Mouse (Mus musculus) cerebellum, postnatal 14 days (tissue): Measurements from ENCODE around the gene Upf3b.
"Not testable (repeated sequence)": the region's sequence is repeated elsewhere in the genome, so short reads cannot be mapped to it uniquely, and the experiment has no call there.

ENCODE experiments used
- DNase-seq, 2 experiments: peaks; one replicate each; pipeline ENCODE4 v3.0.0; 2021; ENCODE audit warnings: mixed read lengths in 2 of 2

The Upf3b gene

DNA sequence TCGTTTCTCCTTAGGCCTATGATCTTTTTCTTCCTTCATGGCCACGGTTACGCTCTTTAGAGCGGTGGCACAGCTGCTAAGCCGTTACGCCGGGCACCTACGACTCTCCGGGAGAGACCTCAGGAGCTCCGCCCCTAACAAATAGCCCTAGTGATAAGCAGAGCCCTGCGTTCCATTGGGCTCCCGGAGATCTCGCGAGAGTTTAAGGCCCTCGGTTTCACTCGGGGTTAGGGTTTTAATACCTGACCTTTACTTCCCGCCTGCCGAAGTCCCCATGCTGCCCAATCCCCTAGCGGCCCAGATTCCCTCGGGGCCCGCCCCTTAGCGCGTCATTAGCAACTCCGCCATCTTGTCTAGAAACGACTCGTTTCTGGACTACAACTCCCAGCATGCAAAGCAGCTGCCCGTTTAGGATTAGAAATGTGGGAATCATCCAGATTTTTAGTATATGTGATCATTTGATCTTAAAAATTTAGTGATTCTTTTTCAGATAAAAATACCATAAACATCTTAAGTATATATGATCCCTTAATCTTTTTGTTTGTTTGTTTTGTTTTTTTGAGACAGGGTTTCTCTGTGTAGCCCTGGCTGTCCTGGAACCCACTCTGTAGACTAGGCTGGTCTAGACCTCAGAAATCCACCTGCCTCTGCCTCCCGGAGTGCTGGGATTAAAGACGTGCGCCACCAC is at the start of gene Upf3b:
Gene Upf3b (minus strand): TSS at position 130 of the 688 bp plus-strand sequence.
- DNase-seq = peak; percentile 91

- peak in 1 of 2 experiments; percentile 6 for DNase-seq
Observed at GRCm38 (mm10) chrX:37157839-37158238, 47.7 kb upstream of the Upf3b start.

DNA sequence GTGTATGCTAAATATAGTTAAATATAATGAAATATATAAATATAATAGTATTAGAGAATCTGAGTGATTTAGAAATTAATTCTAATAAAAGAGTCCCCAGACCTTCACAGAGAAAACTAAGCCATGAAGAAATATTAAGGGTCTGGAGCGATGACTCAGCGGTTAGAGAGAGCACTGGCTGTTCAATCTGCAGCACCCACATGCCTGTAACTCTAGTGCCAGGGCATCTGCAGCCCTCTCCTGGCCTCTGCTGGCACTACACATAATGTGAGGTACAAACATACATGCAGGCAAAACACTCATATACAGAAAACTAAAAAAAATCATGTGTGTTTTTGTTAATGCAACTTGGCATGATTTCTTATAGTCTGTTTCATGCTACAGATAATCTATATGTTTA is 34.8 kb upstream of the Upf3b start:
- DNase-seq = peak in 1 of 2 experiments; percentile 9

GRCm38 (mm10) chrX:37144498-37144897 is 34.4 kb upstream of the Upf3b start:
- not testable (repeated sequence) for DNase-seq

DNA sequence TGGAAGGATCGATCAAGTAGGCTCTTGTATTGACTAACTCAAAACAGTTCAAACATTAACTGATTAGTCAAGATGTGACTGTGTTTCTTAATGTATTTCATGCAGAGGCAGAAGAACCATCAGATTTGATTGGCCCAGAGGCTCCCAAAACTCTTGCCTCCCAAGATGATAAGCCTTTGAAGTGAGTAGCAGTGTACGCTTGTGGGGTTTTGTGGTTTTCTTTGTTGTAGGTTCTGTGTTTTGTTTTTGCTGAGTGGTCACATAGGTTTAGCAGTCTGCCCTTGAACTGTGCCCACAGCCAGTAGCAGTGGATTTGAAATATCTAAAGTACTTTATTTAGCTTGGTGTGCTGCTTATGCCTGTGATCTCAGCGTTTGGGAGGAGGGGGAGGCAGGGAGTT is 31.6 kb upstream of the Upf3b start:
- no peak for DNase-seq

GRCm38 (mm10) chrX:37126671-37127358 is 16.7 kb upstream of the Upf3b start, which contains the start of gene Nkap:
Nkap (plus strand) TSS chrX:37126795.
- peak; percentile 85 for DNase-seq

DNA sequence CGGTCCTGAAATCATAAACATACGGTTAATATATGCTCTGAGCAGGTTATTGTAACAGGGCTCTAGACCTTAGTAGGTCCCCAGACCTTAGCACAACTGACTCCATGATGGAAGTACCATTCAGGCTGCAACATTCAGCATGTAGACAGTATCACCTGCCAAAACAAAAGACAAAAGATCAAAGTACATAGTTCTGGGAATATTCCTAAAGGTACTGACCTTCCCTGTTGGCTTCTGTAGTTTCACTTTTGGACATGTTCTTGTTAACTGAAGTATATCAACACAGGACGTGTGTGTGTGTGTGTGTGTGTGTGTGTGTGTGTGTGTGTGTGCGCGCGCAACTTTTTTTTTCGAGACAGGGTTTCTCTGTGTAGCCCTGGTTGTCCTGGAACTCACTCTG is 15.4 kb upstream of the Upf3b start:
- no peak for DNase-seq

DNA sequence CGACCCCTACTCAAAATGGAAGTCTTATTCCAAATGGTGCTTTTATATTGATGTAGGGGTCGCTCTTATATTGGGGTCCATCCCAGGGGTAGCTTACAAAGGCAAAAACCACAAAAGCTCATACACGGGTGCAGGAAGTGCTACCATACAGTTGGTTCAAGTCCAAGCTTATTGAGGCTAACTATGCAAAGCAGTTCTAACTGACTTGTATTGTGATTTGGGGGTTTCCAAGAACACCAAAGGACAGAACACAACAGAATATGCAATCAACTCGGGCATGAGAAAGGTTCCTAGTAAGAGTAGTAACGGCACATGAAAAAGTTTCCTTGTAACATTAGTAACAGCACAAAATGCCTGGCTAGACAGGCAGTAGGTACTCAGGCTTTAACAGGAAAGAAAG is 10.1 kb upstream of the Upf3b start:
- DNase-seq = no peak

GRCm38 (mm10) chrX:37119585-37119984 is 9.5 kb upstream of the Upf3b start:
- no peak for DNase-seq

GRCm38 (mm10) chrX:37117085-37117484 is 7.0 kb upstream of the Upf3b start:
- DNase-seq = no peak

DNA sequence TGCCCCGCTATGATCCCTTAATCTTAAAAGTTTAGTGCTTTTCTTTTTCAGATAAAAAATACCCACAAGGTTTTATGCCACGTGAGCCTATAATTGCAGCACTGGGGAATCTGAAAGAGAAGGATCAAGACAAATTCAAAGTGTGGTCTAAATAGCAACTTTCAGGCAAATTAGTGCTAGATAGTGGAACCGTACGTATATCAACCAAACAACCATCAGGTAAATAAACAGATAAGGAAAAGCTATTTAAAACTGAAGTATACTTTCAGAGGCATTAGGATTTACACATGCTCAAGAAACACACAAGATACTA is 715 bp upstream of the Upf3b start:
- DNase-seq = no peak

GRCm38 (mm10) chrX:37109526-37110192 is 463 bp downstream of the Upf3b start:
- DNase-seq = no peak

DNA sequence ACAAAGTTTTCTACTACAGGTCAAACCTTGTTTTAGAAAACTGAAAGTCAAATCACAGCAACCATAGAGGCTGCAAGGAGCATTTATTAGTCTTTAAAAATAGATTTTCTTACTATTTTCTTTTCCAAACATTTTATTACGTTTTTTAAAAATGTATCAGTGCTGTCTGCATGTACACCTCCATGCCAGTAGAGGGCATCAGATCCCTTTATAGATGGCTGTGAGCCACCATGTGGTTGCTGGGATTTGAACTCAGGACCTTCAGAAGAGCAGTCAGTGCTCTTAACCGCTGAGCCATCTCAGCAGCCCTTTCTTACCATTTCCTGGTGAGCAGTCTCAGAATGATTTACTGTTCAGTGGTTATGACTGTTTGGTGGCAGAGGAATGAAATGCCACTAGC is 6.3 kb downstream of the Upf3b start:
- no peak for DNase-seq

GRCm38 (mm10) chrX:37098681-37099080 is 11.4 kb downstream of the Upf3b start:
- no peak for DNase-seq

DNA sequence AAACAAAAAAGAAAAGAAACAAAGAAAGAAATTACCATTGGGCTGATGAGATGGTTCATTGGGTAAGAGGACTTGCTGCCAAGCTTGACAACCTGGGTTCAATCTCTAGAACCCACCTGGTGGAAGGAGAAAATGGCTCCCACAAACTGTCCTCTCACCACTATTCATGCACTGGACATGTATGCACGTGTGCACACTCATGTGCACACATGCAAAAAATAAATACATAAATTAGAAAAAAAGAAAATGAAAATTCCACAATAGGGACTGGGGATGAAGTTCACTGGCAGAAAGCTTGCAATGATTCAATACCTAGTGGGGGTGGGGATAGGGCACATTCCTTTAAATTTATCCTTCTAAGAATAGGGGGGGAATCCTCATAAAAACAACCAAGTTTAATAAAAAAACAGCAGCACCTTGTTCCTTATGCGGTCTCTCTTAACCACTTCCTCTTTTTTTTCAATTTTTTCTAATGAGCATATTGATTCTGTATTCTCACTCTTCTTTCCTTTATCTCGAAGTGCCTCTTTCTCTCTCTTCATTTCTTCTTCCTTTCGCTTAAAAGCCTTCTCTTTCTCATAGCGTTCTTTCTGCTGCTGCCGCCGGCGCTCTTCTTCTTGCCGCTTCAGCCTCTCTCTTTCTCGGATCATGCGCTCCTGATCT is 14.9 kb downstream of the Upf3b start:
- DNase-seq = no peak

- no peak for DNase-seq
Observed at GRCm38 (mm10) chrX:37091457-37091856, 18.7 kb downstream of the Upf3b start.

GRCm38 (mm10) chrX:37088778-37089177 is 21.3 kb downstream of the Upf3b start:
- no peak for DNase-seq

- DNase-seq = peak in 1 of 2 experiments; percentile 10
Observed at GRCm38 (mm10) chrX:37085665-37086064, 24.5 kb downstream of the Upf3b start.

DNA sequence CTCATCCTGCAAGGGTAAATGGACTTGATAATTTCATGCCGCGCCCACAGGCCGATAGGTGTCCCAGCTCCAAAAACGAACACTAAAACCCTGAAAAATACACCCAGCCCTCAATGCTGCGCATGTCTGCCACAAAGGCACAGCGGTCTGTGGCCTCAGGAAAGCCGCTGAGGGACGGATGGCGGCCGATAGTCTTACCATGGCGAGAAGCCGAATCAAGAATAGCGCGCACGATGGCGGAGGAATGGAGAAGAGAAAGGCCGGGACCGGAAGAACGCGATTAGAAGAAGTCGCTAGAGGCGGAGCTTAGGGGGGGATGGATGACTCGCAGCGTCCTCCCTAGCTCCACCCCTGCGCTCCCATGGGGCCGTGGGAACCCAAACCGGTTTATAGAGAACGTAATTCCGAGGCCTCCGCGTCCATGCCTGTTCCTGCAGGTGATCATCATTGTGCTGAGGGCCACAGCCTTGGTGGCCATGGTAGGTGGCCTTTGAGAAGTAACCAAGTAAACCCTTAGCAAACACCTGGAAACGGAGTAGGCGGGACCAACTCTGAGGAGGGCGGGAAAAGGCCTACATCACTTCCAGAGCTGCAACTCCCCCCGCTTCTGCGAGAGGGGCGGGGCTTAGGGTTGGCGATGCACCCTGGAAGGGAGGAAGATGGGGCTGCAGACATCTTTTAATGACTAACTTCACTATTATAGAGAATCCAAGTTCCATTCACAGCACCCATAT is 25.0 kb downstream of the Upf3b start, which contains the start of gene Rpl39:
Gene Rpl39 (minus strand): TSS at position 476 of the 734 bp plus-strand sequence.
- DNase-seq = peak; percentile 87 to 88

DNA sequence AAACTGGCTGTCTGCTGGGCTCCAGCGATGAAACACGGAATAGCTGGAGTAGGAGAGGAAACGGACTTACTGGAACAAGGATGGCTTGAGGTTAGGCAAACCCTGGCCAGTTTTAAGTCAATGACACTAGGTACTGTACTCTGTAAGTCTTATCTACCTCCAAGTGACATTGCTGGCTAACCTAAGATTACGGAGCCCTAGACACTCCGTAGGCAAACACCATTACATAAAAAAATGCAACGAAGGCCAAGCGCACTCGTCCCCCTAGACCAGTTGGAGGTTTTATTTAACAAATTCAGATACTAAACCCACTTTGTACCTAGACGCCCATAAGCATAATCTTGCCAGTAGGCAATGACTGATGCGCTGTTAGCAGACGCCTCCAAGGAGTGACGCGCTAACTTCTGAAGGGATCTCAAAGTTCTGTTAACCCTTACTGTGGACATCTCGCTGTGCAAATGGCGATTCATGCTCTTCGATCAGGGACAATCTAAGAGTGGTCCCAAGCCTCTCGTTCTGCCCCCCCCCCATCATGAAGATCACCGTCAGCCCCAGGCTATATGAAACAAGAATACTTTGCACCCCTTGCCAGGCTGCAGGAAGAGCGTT is 25.7 kb downstream of the Upf3b start:
- peak; percentile 20 to 22 for DNase-seq

- no peak for DNase-seq
Observed at GRCm38 (mm10) chrX:37081194-37081593, 28.9 kb downstream of the Upf3b start.

DNA sequence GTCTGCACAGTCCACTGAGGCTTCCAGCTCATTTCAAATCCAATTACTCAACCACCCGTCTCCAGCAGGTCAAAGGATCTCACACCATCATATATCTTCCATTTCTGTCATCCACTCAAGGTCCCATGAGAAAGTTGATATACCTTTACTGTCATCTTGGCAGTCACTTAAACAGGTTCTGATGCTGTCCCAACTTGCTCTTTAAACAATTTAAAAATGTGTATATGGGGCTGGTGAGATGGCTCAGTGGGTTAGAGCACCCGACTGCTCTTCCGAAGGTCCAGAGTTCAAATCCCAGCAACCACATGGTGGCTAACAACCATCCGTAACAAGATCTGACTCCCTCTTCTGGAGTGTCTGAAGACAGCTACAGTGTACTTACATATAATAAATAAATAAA is 29.8 kb downstream of the Upf3b start:
- DNase-seq = not testable (repeated sequence)
